Mouse (Mus musculus): ENCODE data around the gene Fem1a. TPM values are rescaled to one million over a fixed set of nuclear protein-coding genes. Genes with fewer than 3 reads are reported as not detected.

Gene Fem1a
- polyA plus RNA-seq, 1 experiment from 2014 or later: 16.9 TPM

DNA sequence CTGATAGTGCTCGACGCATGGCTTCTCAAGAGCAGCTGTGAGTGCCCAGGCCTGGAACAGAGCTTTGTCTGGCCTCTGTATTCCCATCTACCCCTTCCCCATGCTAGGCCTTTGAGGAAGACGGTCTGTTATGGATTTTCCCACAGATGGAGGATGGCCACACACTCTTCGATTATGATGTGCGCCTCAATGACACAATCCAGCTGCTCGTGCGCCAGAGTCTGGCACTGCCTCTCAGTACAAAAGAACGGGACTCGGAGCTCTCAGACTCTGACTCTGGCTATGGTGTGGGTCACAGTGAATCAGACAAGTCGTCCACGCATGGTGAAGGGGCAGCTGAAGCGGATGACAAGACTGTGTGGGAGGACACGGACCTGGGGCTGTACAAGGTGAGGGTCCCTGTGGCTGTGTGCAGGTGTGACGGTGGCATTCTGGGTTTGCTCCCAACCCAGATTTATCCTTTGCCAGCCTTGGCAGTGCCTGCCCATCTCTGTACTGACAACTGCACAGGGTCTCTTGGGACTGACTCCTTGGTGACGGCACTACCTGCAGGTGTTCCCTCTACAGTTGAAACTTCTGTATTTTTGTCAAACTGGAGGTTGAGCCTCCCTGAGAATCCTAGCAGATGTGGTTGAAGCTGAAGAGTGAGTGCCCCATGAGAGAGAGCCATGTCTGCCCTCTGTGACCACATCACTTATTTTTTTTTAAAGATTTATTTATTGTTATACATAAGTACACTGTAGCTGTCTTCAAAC, 52.8 kb downstream of the Fem1a start:
- ATAC-seq (ENCODE audit: low FRiP score): no peak
- 89% methylated on average over 15 of the region's 15 CpGs for WGBS
- no peaks in the 10 kb centered on the region for H3K27me3 ChIP-seq (replicated peaks)
- H3K9ac ChIP-seq (replicated peaks): no peak overlapping the region
- no peaks in the 10 kb centered on the region for H3K9me3 ChIP-seq (replicated peaks)
- no peak overlapping the region for H3K4me3 ChIP-seq (replicated peaks)
- H3K4me2 ChIP-seq: no peak overlapping the region
- no peak overlapping the region for H3K27ac ChIP-seq (replicated peaks)
- H3K36me3 ChIP-seq: no peaks in the 10 kb centered on the region
- peaks cover 19% of the 10 kb centered on the region for H3K4me1 ChIP-seq

MicroRNAs within 50 kb of the gene (microRNA counts, 519-probe panel; counts per million panel counts)
- microRNA mmu-miR-7b: 1,980 counts per million, percentile 41 among the panel's probes with 10 or more counts

Small RNA genes within 50 kb of the gene (microRNA-seq; reads per million reads assigned to microRNA genes)
- 657 reads per million, percentile 75 among the genes with 10 or more reads in this experiment for gene Mir7b

Other genes with a start within 250 kb of the Fem1a start
- gene Sh3gl1, start 220.2 kb upstream of the Fem1a start, polyA plus RNA-seq (2015; fragmentation: Nextera tagmentation; extraction: Ambion mirVana): 105 and 114 TPM in 2 replicates
- gene Chaf1a, start 216.4 kb upstream of the Fem1a start, polyA plus RNA-seq (2015; fragmentation: Nextera tagmentation; extraction: Ambion mirVana): 4.0 and 10.1 TPM in 2 replicates
- gene Ubxn6, start 181.8 kb upstream of the Fem1a start, polyA plus RNA-seq (2015; fragmentation: Nextera tagmentation; extraction: Ambion mirVana): 65.3 and 79.4 TPM in 2 replicates
- 124 and 134 TPM in 2 replicates for gene Hdgfl2, start 177.2 kb upstream of the Fem1a start, polyA plus RNA-seq (2015; fragmentation: Nextera tagmentation; extraction: Ambion mirVana)
- 0.09 and 0.10 TPM in 2 replicates for gene Plin4, start 147.0 kb upstream of the Fem1a start, polyA plus RNA-seq (2015; fragmentation: Nextera tagmentation; extraction: Ambion mirVana)
- gene Plin5, start 139.2 kb upstream of the Fem1a start, polyA plus RNA-seq (2015; fragmentation: Nextera tagmentation; extraction: Ambion mirVana): 2.4 and 2.7 TPM in 2 replicates
- 0.22 and 0.63 TPM in 2 replicates for gene Lrg1, start 134.8 kb upstream of the Fem1a start, polyA plus RNA-seq (2015; fragmentation: Nextera tagmentation; extraction: Ambion mirVana)
- 12.3 and 16.2 TPM in 2 replicates for gene Sema6b, start 116.5 kb upstream of the Fem1a start, polyA plus RNA-seq (2015; fragmentation: Nextera tagmentation; extraction: Ambion mirVana)
- gene Tnfaip8l1, start 94.3 kb upstream of the Fem1a start, polyA plus RNA-seq (2015; fragmentation: Nextera tagmentation; extraction: Ambion mirVana): 10.5 and 10.6 TPM in 2 replicates
- 80.3 and 82.3 TPM in 2 replicates for gene Mydgf, start 72.9 kb upstream of the Fem1a start, polyA plus RNA-seq (2015; fragmentation: Nextera tagmentation; extraction: Ambion mirVana)
- gene Dpp9, start 37.9 kb upstream of the Fem1a start, polyA plus RNA-seq (2015; fragmentation: Nextera tagmentation; extraction: Ambion mirVana): 22.4 and 27.2 TPM in 2 replicates
- gene Ticam1, start 20.0 kb downstream of the Fem1a start, polyA plus RNA-seq (2015; fragmentation: Nextera tagmentation; extraction: Ambion mirVana): 1.2 and 2.9 TPM in 2 replicates
- 13.2 and 28.7 TPM in 2 replicates for gene Plin3, start 36.1 kb downstream of the Fem1a start, polyA plus RNA-seq (2015; fragmentation: Nextera tagmentation; extraction: Ambion mirVana)
- gene Arrdc5, start 43.5 kb downstream of the Fem1a start, polyA plus RNA-seq (2015; fragmentation: Nextera tagmentation; extraction: Ambion mirVana): 0.34 TPM in 1 of 2 replicates, not detected in the other
- 13.8 and 59.4 TPM in 2 replicates for gene Uhrf1, start 46.5 kb downstream of the Fem1a start, polyA plus RNA-seq (2015; fragmentation: Nextera tagmentation; extraction: Ambion mirVana)
- gene Kdm4b, start 69.3 kb downstream of the Fem1a start, polyA plus RNA-seq (2015; fragmentation: Nextera tagmentation; extraction: Ambion mirVana): 59.1 and 65.2 TPM in 2 replicates
- gene Ptprs, start 219.7 kb downstream of the Fem1a start, polyA plus RNA-seq (2015; fragmentation: Nextera tagmentation; extraction: Ambion mirVana): 206 and 247 TPM in 2 replicates

All from neural tube, embryonic 15.5 days (tissue).